Mouse (Mus musculus): ENCODE results near the gene Sh2d3c.
A peak's percentile ranks its signal among the peaks of the same experiment; 100 is the strongest.

Gene Sh2d3c

GRCm38 (mm10) chr2:32699680-32700079, 21.2 kb upstream of the Sh2d3c start:
- DNase-seq (ENCODE audit: low spot score in 2 of 2) = no peak

DNA sequence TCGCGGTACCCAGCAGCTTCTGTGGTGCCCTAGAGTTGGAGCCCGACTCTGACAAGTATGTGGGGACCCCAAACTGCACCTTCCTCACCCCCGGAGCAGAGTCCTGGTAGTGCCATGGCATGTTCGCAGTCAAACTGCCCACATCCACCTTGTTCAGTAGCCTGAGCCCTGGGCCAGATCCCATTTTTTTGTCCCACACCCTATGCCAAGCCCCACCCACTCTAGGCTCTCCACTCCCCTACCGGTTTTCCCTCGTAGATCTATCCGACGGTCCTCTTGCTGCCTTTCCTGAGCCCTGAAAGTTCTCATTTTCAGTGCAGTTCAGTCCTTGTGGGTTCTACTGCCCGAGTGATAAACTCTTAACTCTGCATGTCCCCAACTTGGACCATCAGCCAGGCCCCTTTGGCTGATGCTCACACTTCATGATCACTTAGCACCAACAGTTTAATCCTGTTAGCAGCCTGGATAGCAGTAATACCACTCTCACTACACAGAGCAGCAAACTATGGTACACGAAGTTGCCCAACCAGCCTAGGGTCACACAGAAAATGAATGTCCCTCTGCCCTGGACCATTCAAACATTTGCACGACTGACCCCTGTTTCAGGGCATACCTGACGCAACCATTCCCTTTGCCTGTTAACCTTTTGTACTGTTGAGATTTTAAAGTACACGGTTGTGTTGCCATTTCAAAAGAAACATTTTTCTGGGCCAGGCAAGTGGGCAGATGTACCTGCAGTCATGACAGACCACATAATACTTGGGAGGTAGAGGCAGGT, 19.7 kb upstream of the Sh2d3c start:
- DNase-seq (ENCODE audit: low spot score in 2 of 2) = no peak

- no peak for DNase-seq (ENCODE audit: low spot score in 2 of 2)
Observed at GRCm38 (mm10) chr2:32703046-32703445, 17.8 kb upstream of the Sh2d3c start.

- no peak for DNase-seq (ENCODE audit: low spot score in 2 of 2)
Observed at GRCm38 (mm10) chr2:32704021-32704421, 16.8 kb upstream of the Sh2d3c start, which contains the start of gene Fpgs. Fpgs (minus strand) TSS chr2:32704145.

GRCm38 (mm10) chr2:32705018-32705417, 15.8 kb upstream of the Sh2d3c start:
- DNase-seq (ENCODE audit: low spot score in 2 of 2) = no peak

GRCm38 (mm10) chr2:32706971-32707370, 13.9 kb upstream of the Sh2d3c start:
- no peak for DNase-seq (ENCODE audit: low spot score in 2 of 2)

DNA sequence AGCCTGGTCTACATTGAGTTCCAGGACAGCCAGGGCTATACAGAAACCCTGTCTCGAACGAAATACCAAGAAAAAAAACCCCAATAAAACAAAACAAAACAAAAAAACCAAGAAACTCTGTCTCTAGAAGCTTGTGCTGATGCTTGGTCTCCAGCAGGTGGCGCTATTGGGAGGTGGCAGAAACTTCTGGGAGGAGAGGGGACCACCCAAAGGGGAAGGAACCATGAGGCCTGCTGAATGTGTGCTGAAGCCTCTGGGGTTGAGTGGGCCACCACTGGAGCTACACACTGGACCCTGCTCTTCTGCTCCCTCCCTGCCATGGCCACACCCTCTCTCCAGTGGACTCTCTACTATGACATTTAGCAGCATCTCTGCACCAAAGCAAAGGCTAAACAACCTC, 12.2 kb upstream of the Sh2d3c start:
- peak in 1 of 2 experiments; percentile 80 for DNase-seq (ENCODE audit: low spot score in 2 of 2)

- DNase-seq (ENCODE audit: low spot score in 2 of 2) = no peak
Observed at GRCm38 (mm10) chr2:32709521-32710137, 11.2 kb upstream of the Sh2d3c start.

DNA sequence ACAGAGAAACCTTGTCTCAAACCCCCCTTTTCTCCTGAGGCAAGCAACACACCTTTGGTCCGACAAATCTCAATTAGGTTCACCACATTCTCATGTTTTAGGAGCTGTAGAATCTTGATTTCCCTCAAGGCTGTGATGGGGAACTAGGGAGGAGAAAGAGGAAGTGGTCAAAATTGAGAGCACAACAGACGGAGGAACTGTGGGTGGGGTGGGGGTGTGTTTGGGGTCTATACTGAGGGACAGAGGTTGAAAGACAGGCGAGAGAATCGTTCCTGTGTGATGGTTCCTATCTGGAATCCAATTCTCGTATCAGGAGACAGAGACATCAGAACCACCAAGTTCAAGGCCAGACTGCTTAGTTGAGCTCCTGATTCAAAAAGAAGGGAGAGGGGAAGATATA, 10.4 kb upstream of the Sh2d3c start:
- DNase-seq (ENCODE audit: low spot score in 2 of 2) = no peak

- DNase-seq (ENCODE audit: low spot score in 2 of 2) = no peak
Observed at GRCm38 (mm10) chr2:32711301-32712056, 9.4 kb upstream of the Sh2d3c start.

- peak; percentile 74 to 77 for DNase-seq (ENCODE audit: low spot score in 2 of 2)
Observed at GRCm38 (mm10) chr2:32712108-32712551, 8.7 kb upstream of the Sh2d3c start.

GRCm38 (mm10) chr2:32712586-32712933, 8.3 kb upstream of the Sh2d3c start:
- peak; percentile 95 for DNase-seq (ENCODE audit: low spot score in 2 of 2)

DNA sequence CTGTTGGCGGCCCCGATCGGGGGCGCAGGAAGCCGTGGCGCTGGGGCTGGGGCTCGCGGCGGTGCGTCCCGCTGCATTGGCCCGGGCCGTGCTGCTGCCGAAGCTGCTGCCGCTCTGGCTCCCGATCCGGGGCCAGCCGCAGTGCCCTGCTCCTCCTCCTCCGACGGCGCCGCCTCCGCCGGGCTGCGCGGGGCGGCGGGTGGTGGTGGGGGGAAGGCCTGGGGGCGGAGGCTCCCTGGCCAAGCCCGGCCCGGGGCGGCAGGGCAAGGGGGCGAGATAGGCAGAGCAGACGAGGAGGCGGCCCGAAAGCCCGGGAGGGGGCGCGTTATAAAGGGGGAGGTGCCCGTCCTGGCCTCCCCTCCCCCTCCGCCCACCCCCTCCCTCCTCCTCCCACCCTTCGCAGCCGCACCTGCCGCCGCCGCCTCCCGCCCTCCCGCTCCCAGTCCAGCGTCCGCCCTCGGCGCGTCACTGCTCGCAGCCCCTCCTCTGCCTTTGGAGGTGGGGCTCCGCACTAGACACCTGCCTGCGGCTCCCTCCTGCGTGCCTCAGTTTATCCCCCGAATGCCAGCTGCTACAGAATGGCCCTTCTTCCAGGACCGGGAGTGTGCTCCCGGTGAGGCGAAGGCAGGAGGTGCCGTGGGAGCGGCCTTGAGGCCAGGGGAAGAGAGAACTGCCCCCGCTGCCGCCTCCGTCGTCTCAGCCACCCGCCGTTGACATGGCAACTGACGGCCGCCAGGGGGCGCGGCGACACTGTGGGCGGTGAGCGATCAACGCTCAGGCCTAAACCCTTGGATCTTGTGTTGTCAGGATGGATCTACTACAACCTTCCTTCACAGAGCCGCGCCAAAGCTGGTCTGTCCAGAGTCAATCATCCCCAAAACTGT, 7.7 kb upstream of the Sh2d3c start, which contains the start of gene Cdk9:
Cdk9 (minus strand) TSS at position 143 of the 884 bp plus-strand sequence.
- DNase-seq (ENCODE audit: low spot score in 2 of 2) = peak; percentile 92 to 93

DNA sequence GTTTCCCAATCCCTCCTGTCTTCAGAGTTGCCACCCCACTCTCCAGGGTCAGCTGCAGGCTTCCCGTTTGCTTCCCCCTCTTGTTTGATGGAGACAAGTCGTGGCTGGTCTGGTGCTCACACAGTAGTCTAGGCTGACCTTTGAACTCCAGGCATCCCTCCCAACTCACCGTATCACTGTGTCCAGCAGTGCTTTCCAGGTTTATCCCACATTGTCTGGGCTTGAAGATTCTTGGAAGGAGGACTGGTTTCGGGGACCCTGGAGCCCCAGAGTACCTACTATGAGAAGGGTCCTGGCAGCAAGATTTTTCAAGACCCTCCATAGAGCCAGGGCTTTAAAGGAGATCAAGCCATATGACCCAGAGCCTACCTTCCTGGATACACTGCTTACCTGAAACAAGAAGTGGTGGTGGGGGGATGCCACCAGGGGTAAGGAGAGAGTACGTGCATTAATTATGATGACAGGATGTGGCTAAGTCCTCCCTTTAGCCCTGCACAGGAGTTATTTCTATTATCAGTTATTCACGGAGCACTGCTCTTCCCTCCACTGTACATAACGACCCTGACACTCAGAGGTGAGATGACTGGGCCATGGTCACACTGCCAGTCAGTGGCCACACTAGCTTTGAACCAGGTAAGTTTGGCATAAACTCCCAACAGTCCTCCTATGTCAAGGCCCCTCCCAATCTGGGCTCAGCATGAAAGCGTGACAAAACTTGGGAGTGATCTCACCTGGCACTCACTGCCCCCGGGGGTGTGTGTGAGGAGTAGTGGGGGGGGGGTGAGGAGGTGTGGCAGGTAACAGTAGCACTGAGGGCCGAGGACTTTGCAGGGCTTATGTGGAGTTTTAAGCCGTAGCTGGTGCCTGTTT, 6.5 kb upstream of the Sh2d3c start:
- no peak for DNase-seq (ENCODE audit: low spot score in 2 of 2)

- no peak for DNase-seq (ENCODE audit: low spot score in 2 of 2)
Observed at GRCm38 (mm10) chr2:32714987-32715425, 5.8 kb upstream of the Sh2d3c start.

DNA sequence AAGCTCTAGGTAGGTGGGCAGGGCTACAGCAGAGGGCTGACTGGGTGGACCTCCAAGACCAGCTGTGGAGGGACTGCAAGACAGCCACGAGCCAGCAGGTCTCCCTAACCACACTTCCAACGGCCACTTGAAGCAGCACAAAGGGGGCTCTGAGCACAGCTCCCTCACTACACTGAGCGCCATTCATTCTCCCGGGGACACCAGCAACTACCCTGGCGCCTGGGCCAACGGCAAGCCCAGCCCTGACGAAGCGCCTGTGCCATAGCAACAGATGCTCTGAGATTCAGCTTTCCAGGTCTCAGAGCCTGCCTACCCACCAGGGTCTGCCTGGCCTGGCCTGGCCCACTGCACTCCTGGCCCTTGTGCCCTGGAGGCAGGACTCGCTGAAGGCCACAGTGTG, 2.1 kb upstream of the Sh2d3c start:
- no peak for DNase-seq (ENCODE audit: low spot score in 2 of 2)

- DNase-seq (ENCODE audit: low spot score in 2 of 2) = no peak
Observed at GRCm38 (mm10) chr2:32720053-32720452, 802 bp upstream of the Sh2d3c start.

- DNase-seq (ENCODE audit: low spot score in 2 of 2) = no peak
Observed at GRCm38 (mm10) chr2:32722046-32722445, 1.2 kb downstream of the Sh2d3c start.

DNA sequence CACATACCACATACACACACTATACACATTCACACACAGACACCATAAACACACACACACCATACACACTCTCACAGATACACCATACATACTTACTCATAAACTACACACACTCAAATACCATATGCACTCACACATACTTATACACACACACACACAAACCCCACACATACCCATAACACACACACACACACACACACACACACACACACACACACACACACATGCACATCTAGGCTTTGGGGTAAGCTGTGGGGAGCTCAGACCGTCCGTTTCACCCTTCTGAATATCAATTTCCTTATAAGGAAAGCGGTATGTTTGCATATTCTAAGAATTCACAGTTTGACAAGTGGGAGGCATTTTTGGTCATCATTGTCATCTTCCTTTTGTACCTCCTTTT, 1.7 kb downstream of the Sh2d3c start:
- no peak for DNase-seq (ENCODE audit: low spot score in 2 of 2)

- no peak for DNase-seq (ENCODE audit: low spot score in 2 of 2)
Observed at GRCm38 (mm10) chr2:32724149-32724548, 3.3 kb downstream of the Sh2d3c start.

All from urinary bladder, postnatal 4 days (tissue).